18 mouse cellular contexts compared by ENCODE assay signal in the genomic region with DNA sequence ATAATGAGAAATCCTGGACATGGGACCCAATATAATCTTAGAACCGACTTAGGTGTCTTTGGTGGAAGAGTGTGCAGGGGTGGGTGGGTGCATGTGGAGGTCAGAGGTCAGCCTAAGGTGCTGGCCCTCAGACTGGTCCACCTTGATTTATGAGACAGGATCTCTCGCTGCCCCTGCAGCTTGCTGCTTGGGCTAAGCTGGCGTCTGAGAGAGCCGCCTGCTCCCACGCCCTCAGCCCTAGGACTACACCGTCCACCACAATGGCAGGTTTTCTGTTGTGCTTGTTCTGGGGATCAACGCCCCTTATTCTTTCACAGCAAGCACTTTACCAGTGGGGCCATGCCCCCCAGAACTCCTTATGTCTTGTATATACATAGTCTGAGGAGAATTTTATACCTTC.
DNase-seq lines count a peak whose midpoint lies in the region; ATAC-seq and TF ChIP-seq lines count a peak whose summit lies in the region.
"Had no signal": no experiment of that assay in that cellular context is flagged by ENCODE, and none has a peak within 500 bp of the region (broad histone marks: within the 10 kb centered on the region; RNA-seq: fewer than 3 reads in every experiment).

No protein-coding gene starts in this region.

- H3K9me3 ChIP-seq in forebrain, embryonic 12.5 days: no peaks in the 10 kb centered on the region
- H3K9me3 ChIP-seq in forebrain, postnatal 0 days (ENCODE audit: low read length): no peaks in the 10 kb centered on the region
- H3K9me3 ChIP-seq in kidney, postnatal 0 days (replicated peaks; ENCODE audit: low read length): no peaks in the 10 kb centered on the region
- H3K9me3 ChIP-seq in ES-Bruce4 (replicated peaks; ENCODE audit: control insufficient read depth, insufficient read depth, low read length, poor library complexity, severe bottlenecking): no peaks in the 10 kb centered on the region
- H3K9me3 ChIP-seq in embryonic facial prominence, embryonic 10.5 days: no peaks in the 10 kb centered on the region
- H3K9me3 ChIP-seq: G1E; limb, embryonic 15.5 days; neural tube, embryonic 13.5 days had no signal

- whole genome bisulfite sequencing in forebrain, embryonic 12.5 days: 42% methylated on average over 7 of the region's 7 CpGs
- WGBS in forebrain, postnatal 0 days: 66% methylated on average over 7 of the region's 7 CpGs
- WGBS in kidney, postnatal 0 days: 37% methylated on average over 7 of the region's 7 CpGs
- 64% methylated on average over 7 of the region's 7 CpGs for WGBS in embryonic facial prominence, embryonic 10.5 days

- no peak overlapping the region for H3K27ac ChIP-seq in forebrain, embryonic 12.5 days
- H3K27ac ChIP-seq in forebrain, postnatal 0 days (ENCODE audit: low read depth, low read length): no peak overlapping the region
- no peak overlapping the region for H3K27ac ChIP-seq in kidney, postnatal 0 days
- peak overlapping the region; percentile 70 for H3K27ac ChIP-seq in ES-Bruce4 (ENCODE audit: insufficient read depth, low read length)
- H3K27ac ChIP-seq in embryonic facial prominence, embryonic 10.5 days (replicated peaks): 0 out of 2 replicates have a peak overlapping the region, but pooled peaks have one; percentile 35
- H3K27ac ChIP-seq: limb, embryonic 15.5 days; neural tube, embryonic 13.5 days had no signal

- peaks cover 38% of the 10 kb centered on the region for H3K4me1 ChIP-seq in forebrain, embryonic 12.5 days
- no peaks in the 10 kb centered on the region for H3K4me1 ChIP-seq in forebrain, postnatal 0 days (ENCODE audit: insufficient read depth)
- no peaks in the 10 kb centered on the region for H3K4me1 ChIP-seq in kidney, postnatal 0 days (replicated peaks; ENCODE audit: insufficient read depth, low read length)
- peaks cover 12% of the 10 kb centered on the region for H3K4me1 ChIP-seq in ES-Bruce4 (ENCODE audit: control insufficient read depth, insufficient read depth, low read length)
- H3K4me1 ChIP-seq in embryonic facial prominence, embryonic 10.5 days: peaks cover 16% of the 10 kb centered on the region

- H3K9ac ChIP-seq in forebrain, embryonic 12.5 days: no peak overlapping the region
- H3K9ac ChIP-seq in forebrain, postnatal 0 days: no peak overlapping the region
- no peak overlapping the region for H3K9ac ChIP-seq in kidney, postnatal 0 days (ENCODE audit: low read depth, low read length)
- no peak overlapping the region for H3K9ac ChIP-seq in ES-Bruce4 (ENCODE audit: low read depth, poor library complexity, severe bottlenecking)
- H3K9ac ChIP-seq: limb, embryonic 15.5 days; neural tube, embryonic 13.5 days had no signal

- H3K36me3 ChIP-seq in forebrain, embryonic 12.5 days (replicated peaks): no peaks in the 10 kb centered on the region
- H3K36me3 ChIP-seq in forebrain, postnatal 0 days (ENCODE audit: insufficient read depth): no peaks in the 10 kb centered on the region
- H3K36me3 ChIP-seq in kidney, postnatal 0 days (ENCODE audit: insufficient read depth, low read length): no peaks in the 10 kb centered on the region
- H3K36me3 ChIP-seq in ES-Bruce4 (ENCODE audit: control insufficient read depth, insufficient read depth, low read length, poor library complexity, severe bottlenecking): no peaks in the 10 kb centered on the region
- no peaks in the 10 kb centered on the region for H3K36me3 ChIP-seq in embryonic facial prominence, embryonic 10.5 days (replicated peaks)
- H3K36me3 ChIP-seq: G1E; limb, embryonic 15.5 days; neural tube, embryonic 13.5 days had no signal

- 0 out of 2 replicates have a peak, but pooled peaks have one; percentile 53 for TF ChIP-seq EP300 in ES-Bruce4 (IDR thresholded peaks at IDR 0.05; ENCODE audit: insufficient read depth, low read depth, low read length)

- no peak overlapping the region for H3K4me2 ChIP-seq in forebrain, embryonic 12.5 days
- no peak overlapping the region for H3K4me2 ChIP-seq in forebrain, postnatal 0 days (ENCODE audit: low read depth)
- no peak overlapping the region for H3K4me2 ChIP-seq in kidney, postnatal 0 days (ENCODE audit: low read length)
- H3K4me2 ChIP-seq: heart, embryonic 11.5 days; limb, embryonic 15.5 days; neural tube, embryonic 13.5 days had no signal

- no peak for DNase-seq in forebrain, postnatal 0 days
- DNase-seq in kidney, postnatal 0 days (ENCODE audit: low spot score): no peak
- no peak for DNase-seq in kidney, postnatal 4 days
- no peak for DNase-seq in embryonic facial prominence, embryonic 10.5 days (ENCODE audit: low spot score)
- DNase-seq in adrenal gland, postnatal 25 days: no peak
- DNase-seq: adrenal gland, adult 2 months; B cell, adult 2 months; cerebellum, postnatal 14 days; kidney, postnatal 25 days; right cerebral cortex, postnatal 25 days; thymus, postnatal 36 days had no signal

- 0 out of 2 replicates have a peak, but pooled peaks have one; percentile 24 for ATAC-seq in forebrain, embryonic 12.5 days (ENCODE audit: low FRiP score)
- ATAC-seq in forebrain, postnatal 0 days: no peak
- peak; percentile 46; the same call in 1 of the 2 replicates for ATAC-seq in kidney, postnatal 0 days (replicated peaks; ENCODE audit: low FRiP score, low read depth)
- ATAC-seq in inflammation-experienced regulatory T-cells, adult 6 months: no peak

- H3K27me3 ChIP-seq in forebrain, embryonic 12.5 days: no peaks in the 10 kb centered on the region
- no peaks in the 10 kb centered on the region for H3K27me3 ChIP-seq in forebrain, postnatal 0 days (ENCODE audit: insufficient read depth, low read length)
- H3K27me3 ChIP-seq in kidney, postnatal 0 days (ENCODE audit: insufficient read depth, low read length): no peaks in the 10 kb centered on the region
- H3K27me3 ChIP-seq in ES-Bruce4 (ENCODE audit: control insufficient read depth, insufficient read depth, low read length, poor library complexity, severe bottlenecking): no peaks in the 10 kb centered on the region
- H3K27me3 ChIP-seq in embryonic facial prominence, embryonic 10.5 days (replicated peaks; ENCODE audit: low read depth, poor library complexity, severe bottlenecking): no peaks in the 10 kb centered on the region
- H3K27me3 ChIP-seq: limb, embryonic 15.5 days; neural tube, embryonic 13.5 days had no signal

- TF ChIP-seq POLR2A in ES-Bruce4 (IDR thresholded peaks at IDR 0.05; ENCODE audit: insufficient read depth, low read length): no peak

- H3K4me3 ChIP-seq in forebrain, embryonic 12.5 days (replicated peaks): no peak overlapping the region
- no peak overlapping the region for H3K4me3 ChIP-seq in forebrain, postnatal 0 days (ENCODE audit: low read depth, low read length)
- H3K4me3 ChIP-seq in kidney, postnatal 0 days (replicated peaks; ENCODE audit: low read depth, low read length): no peak overlapping the region
- H3K4me3 ChIP-seq in ES-Bruce4 (ENCODE audit: low read depth, low read length): no peak overlapping the region
- H3K4me3 ChIP-seq in embryonic facial prominence, embryonic 10.5 days: no peak overlapping the region
- H3K4me3 ChIP-seq: limb, embryonic 15.5 days; neural tube, embryonic 13.5 days had no signal

- TF ChIP-seq CTCF in forebrain, postnatal 0 days (IDR thresholded peaks at IDR 0.05; ENCODE audit: low read depth): no peak
- no peak for TF ChIP-seq CTCF in kidney, postnatal 0 days (IDR thresholded peaks at IDR 0.05; ENCODE audit: low read depth)
- no peak for TF ChIP-seq CTCF in ES-Bruce4 (IDR thresholded peaks at IDR 0.05; ENCODE audit: low read depth, low read length)

Comparison
In these comparisons a context has a peak if more than half of its experiments do, and no peak if none do; other contexts are left out.
1. ATAC-seq: peak in forebrain, embryonic 12.5 days (single experiment) and kidney, postnatal 0 days (single experiment); none in forebrain, postnatal 0 days (single experiment) and inflammation-experienced regulatory T-cells, adult 6 months (single experiment).
2. H3K27ac ChIP-seq: peak in ES-Bruce4 (single experiment) and embryonic facial prominence, embryonic 10.5 days (single experiment); none in forebrain, embryonic 12.5 days (single experiment), forebrain, postnatal 0 days (single experiment) and kidney, postnatal 0 days (single experiment).